Mouse (Mus musculus): ENCODE measurements at regions not wholly inside any gene's neighbourhood (a gene's known extent, or its start where the extent isn't known, plus 50 kb on each side); places are given as distances from the start of the nearest gene placed in this dataset.

DNA sequence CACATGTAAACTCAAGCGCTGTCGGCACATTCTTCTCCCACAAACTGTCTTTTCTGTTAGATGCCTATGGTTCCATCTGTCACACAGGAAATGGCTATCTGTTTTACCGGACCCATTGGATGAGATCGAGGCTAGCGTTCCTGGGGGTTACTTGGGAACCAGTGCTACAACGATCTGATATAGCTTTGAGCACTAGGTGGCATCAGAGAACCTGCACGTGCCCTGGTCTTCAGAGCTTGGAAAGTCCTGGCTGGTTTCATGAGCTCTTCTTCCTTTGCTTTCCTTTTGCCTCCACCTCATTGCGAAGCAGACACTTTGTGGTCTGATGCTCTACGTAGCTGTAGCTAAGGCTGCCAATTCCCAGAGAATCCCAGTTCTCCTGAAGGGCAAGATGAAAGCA is 123.8 kb upstream of the Cyyr1 start:
- H3K27me3 ChIP-seq (ENCODE audit: control insufficient read depth, insufficient read depth, low read length, poor library complexity, severe bottlenecking) = no peaks in the 10 kb centered on the region
- H3K4me3 ChIP-seq (ENCODE audit: low read depth, low read length) = no peak overlapping the region
- no peak overlapping the region for H3K27ac ChIP-seq (ENCODE audit: insufficient read depth, low read length)
- TF ChIP-seq EP300 (IDR thresholded peaks at IDR 0.05; ENCODE audit: insufficient read depth, low read depth, low read length) (no peak), CTCF (IDR thresholded peaks at IDR 0.05; ENCODE audit: low read depth, low read length) (peak; percentile 48)
- H3K9ac ChIP-seq (ENCODE audit: low read depth, poor library complexity, severe bottlenecking) = no peak overlapping the region
- H3K4me1 ChIP-seq (ENCODE audit: control insufficient read depth, insufficient read depth, low read length) = no peaks in the 10 kb centered on the region
- no peaks in the 10 kb centered on the region for H3K9me3 ChIP-seq (replicated peaks; ENCODE audit: control insufficient read depth, insufficient read depth, low read length, poor library complexity, severe bottlenecking)
- no peaks in the 10 kb centered on the region for H3K36me3 ChIP-seq (ENCODE audit: control insufficient read depth, insufficient read depth, low read length, poor library complexity, severe bottlenecking)

DNA sequence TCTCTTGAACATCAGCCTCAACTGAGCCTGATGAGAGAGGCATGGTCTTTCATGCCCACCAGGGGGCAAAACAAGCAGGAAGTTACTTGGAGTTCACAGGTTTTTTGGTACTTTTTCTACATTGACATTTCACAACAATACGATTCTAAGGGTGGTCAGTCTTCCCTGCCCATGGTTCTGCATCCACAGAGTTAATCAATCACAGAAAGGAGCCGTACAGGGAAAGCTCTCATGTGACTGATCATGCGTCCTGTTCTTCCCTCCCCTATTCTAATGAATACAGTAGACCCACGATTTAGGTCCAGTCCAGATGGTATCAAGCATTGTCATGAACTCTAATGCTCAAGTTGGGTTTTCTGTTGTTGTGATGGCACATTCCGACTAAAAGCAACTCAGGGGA is 115.6 kb upstream of the Cyyr1 start:
- Histone ChIP-seq H3K27ac (ENCODE audit: insufficient read depth, low read length) (no peak overlapping the region), H3K4me1 (ENCODE audit: control insufficient read depth, insufficient read depth, low read length) (no peaks in the 10 kb centered on the region), H3K27me3 (ENCODE audit: control insufficient read depth, insufficient read depth, low read length, poor library complexity, severe bottlenecking) (no peaks in the 10 kb centered on the region), H3K36me3 (ENCODE audit: control insufficient read depth, insufficient read depth, low read length, poor library complexity, severe bottlenecking) (no peaks in the 10 kb centered on the region), H3K9me3 (replicated peaks; ENCODE audit: control insufficient read depth, insufficient read depth, low read length, poor library complexity, severe bottlenecking) (no peaks in the 10 kb centered on the region), H3K4me3 (ENCODE audit: low read depth, low read length) (no peak overlapping the region), H3K9ac (ENCODE audit: low read depth, poor library complexity, severe bottlenecking) (no peak overlapping the region)
- TF ChIP-seq CTCF (IDR thresholded peaks at IDR 0.05; ENCODE audit: low read depth, low read length) (no peak), EP300 (IDR thresholded peaks at IDR 0.05; ENCODE audit: insufficient read depth, low read depth, low read length) (no peak), POLR2A (IDR thresholded peaks at IDR 0.05; ENCODE audit: insufficient read depth, low read length) (no peak)

DNA sequence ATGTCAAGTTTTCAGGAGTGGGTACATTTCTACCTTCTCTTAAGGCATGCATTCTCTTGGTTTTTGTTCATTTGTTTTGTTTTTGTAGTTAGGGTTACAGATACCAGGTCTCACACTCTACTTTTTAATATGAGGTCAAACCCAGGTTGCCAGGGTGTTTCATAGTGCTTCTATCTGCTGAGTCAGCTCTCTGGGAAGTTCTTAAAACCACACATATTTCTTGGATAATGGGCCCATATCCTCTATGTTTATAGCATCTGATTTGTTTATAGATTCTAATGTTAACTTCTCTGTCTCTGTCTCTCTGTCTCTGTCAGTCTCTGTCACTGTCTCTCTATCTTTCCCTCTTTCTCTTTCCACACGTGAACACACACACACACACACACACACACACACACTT is 114.6 kb upstream of the Cyyr1 start:
- no peaks in the 10 kb centered on the region for H3K27me3 ChIP-seq (ENCODE audit: control insufficient read depth, insufficient read depth, low read length, poor library complexity, severe bottlenecking)
- no peak overlapping the region for H3K4me3 ChIP-seq (ENCODE audit: low read depth, low read length)
- H3K27ac ChIP-seq (ENCODE audit: insufficient read depth, low read length) = no peak overlapping the region
- H3K36me3 ChIP-seq (ENCODE audit: control insufficient read depth, insufficient read depth, low read length, poor library complexity, severe bottlenecking) = no peaks in the 10 kb centered on the region
- no peak for TF ChIP-seq CTCF (IDR thresholded peaks at IDR 0.05; ENCODE audit: low read depth, low read length)
- TF ChIP-seq EP300 (IDR thresholded peaks at IDR 0.05; ENCODE audit: insufficient read depth, low read depth, low read length) = no peak
- no peak for TF ChIP-seq POLR2A (IDR thresholded peaks at IDR 0.05; ENCODE audit: insufficient read depth, low read length)
- no peaks in the 10 kb centered on the region for H3K9me3 ChIP-seq (replicated peaks; ENCODE audit: control insufficient read depth, insufficient read depth, low read length, poor library complexity, severe bottlenecking)
- H3K4me1 ChIP-seq (ENCODE audit: control insufficient read depth, insufficient read depth, low read length) = no peaks in the 10 kb centered on the region
- H3K9ac ChIP-seq (ENCODE audit: low read depth, poor library complexity, severe bottlenecking) = no peak overlapping the region

DNA sequence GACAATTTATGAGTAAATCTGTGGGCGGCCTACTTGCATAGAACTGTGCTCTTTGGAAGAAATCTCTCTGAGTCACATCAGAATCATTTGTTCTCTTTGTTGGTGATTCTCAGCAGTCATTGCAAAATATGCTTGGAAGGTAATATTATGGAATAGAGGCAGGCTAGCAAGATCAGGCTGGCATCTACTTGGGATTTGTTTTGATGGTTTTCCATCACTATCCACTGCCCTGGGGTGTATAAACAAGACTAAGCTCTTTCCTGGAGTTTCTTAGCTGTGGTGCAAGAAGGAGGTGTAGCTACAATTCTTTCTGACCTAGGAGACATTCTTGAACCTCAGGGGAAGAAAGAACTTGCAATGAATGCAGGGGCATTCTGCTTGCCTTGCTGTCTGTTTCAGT is 96.3 kb upstream of the Cyyr1 start:
- Histone ChIP-seq H3K27ac (ENCODE audit: insufficient read depth, low read length) (no peak overlapping the region), H3K4me1 (ENCODE audit: control insufficient read depth, insufficient read depth, low read length) (no peaks in the 10 kb centered on the region), H3K36me3 (ENCODE audit: control insufficient read depth, insufficient read depth, low read length, poor library complexity, severe bottlenecking) (no peaks in the 10 kb centered on the region), H3K4me3 (ENCODE audit: low read depth, low read length) (no peak overlapping the region), H3K9ac (ENCODE audit: low read depth, poor library complexity, severe bottlenecking) (no peak overlapping the region), H3K27me3 (ENCODE audit: control insufficient read depth, insufficient read depth, low read length, poor library complexity, severe bottlenecking) (no peaks in the 10 kb centered on the region), H3K9me3 (replicated peaks; ENCODE audit: control insufficient read depth, insufficient read depth, low read length, poor library complexity, severe bottlenecking) (no peaks in the 10 kb centered on the region; the same call in 1 of the 2 replicates)
- TF ChIP-seq EP300 (IDR thresholded peaks at IDR 0.05; ENCODE audit: insufficient read depth, low read depth, low read length) (no peak), CTCF (IDR thresholded peaks at IDR 0.05; ENCODE audit: low read depth, low read length) (no peak), POLR2A (IDR thresholded peaks at IDR 0.05; ENCODE audit: insufficient read depth, low read length) (no peak)

DNA sequence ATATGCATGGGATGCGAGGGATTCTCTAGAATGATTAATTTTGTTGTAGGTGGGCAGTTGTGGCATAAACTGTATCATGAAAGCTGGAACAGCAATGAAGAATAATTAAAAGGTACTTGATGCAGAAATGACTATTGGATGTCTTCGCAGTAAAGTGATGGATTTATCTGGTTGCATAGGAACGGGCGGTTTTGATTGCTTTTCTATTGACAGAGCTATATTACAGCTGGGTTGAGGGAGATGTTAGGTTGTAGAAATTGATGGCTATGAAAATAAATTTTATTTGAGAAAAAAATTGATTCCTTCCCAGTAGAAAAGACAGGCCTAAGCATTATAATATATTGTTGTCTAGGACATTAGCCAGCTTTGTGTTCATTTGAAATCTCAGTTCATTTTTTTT is 87.8 kb upstream of the Cyyr1 start:
- no peak for TF ChIP-seq POLR2A (IDR thresholded peaks at IDR 0.05; ENCODE audit: insufficient read depth, low read length)
- TF ChIP-seq EP300 (IDR thresholded peaks at IDR 0.05; ENCODE audit: insufficient read depth, low read depth, low read length) = no peak
- TF ChIP-seq CTCF (IDR thresholded peaks at IDR 0.05; ENCODE audit: low read depth, low read length) = no peak
- no peak overlapping the region for H3K27ac ChIP-seq (ENCODE audit: insufficient read depth, low read length)
- no peak overlapping the region for H3K4me3 ChIP-seq (ENCODE audit: low read depth, low read length)
- no peak overlapping the region for H3K9ac ChIP-seq (ENCODE audit: low read depth, poor library complexity, severe bottlenecking)
- no peaks in the 10 kb centered on the region for H3K4me1 ChIP-seq (ENCODE audit: control insufficient read depth, insufficient read depth, low read length)
- H3K27me3 ChIP-seq (ENCODE audit: control insufficient read depth, insufficient read depth, low read length, poor library complexity, severe bottlenecking) = no peaks in the 10 kb centered on the region
- H3K9me3 ChIP-seq (replicated peaks; ENCODE audit: control insufficient read depth, insufficient read depth, low read length, poor library complexity, severe bottlenecking) = no peaks in the 10 kb centered on the region
- no peaks in the 10 kb centered on the region for H3K36me3 ChIP-seq (ENCODE audit: control insufficient read depth, insufficient read depth, low read length, poor library complexity, severe bottlenecking)

DNA sequence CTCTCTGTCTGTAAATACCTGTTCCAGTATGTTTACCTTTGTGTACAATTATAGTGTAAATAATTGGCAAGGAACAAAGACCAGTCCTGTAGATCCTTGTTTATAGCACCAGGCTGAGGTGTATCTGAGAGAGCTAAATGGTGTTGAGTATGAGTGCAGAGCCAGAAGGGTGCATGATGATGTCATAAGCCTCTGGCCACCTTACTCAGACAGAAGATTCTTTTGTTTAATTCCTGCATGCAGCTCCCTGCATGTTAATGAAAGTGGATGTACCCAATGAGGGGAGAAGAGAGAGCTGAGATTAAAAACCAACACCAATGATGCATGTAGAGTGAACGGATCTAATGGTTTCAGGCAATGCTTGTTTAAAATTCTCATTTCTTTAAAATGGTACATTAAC is 83.9 kb upstream of the Cyyr1 start:
- Histone ChIP-seq H3K4me1 (ENCODE audit: control insufficient read depth, insufficient read depth, low read length) (no peaks in the 10 kb centered on the region), H3K27ac (ENCODE audit: insufficient read depth, low read length) (no peak overlapping the region), H3K9me3 (replicated peaks; ENCODE audit: control insufficient read depth, insufficient read depth, low read length, poor library complexity, severe bottlenecking) (no peaks in the 10 kb centered on the region), H3K4me3 (ENCODE audit: low read depth, low read length) (no peak overlapping the region), H3K27me3 (ENCODE audit: control insufficient read depth, insufficient read depth, low read length, poor library complexity, severe bottlenecking) (no peaks in the 10 kb centered on the region), H3K9ac (ENCODE audit: low read depth, poor library complexity, severe bottlenecking) (no peak overlapping the region), H3K36me3 (ENCODE audit: control insufficient read depth, insufficient read depth, low read length, poor library complexity, severe bottlenecking) (no peaks in the 10 kb centered on the region)
- TF ChIP-seq CTCF (IDR thresholded peaks at IDR 0.05; ENCODE audit: low read depth, low read length) = no peak
- TF ChIP-seq EP300 (IDR thresholded peaks at IDR 0.05; ENCODE audit: insufficient read depth, low read depth, low read length) = no peak
- no peak for TF ChIP-seq POLR2A (IDR thresholded peaks at IDR 0.05; ENCODE audit: insufficient read depth, low read length)

Data from ES-Bruce4 (cell line).